Mouse (Mus musculus): ENCODE data around the gene D930007J09Rik. TPM values are rescaled to one million over a fixed set of nuclear protein-coding genes. Genes with fewer than 3 reads are reported as not detected.

D930007J09Rik gene
- total and polyA plus RNA-seq, 3 experiments = 10.4 TPM; not detected in 2

GRCm38 (mm10) chr13:32841349-32841748 lies 38.7 kb upstream of the D930007J09Rik start:
- Histone ChIP-seq H3K27me3 (ENCODE audit: control insufficient read depth in 1 of 2, insufficient read depth in 2 of 2, low read length in 2 of 2) (no peaks in the 10 kb centered on the region), H3K4me3 (ENCODE audit: control insufficient read depth in 1 of 2, insufficient read depth in 1 of 2, low read depth in 2 of 2, low read length in 2 of 2) (no peak overlapping the region), H3K79me2 (ENCODE audit: control insufficient read depth, insufficient read depth, low read length, poor library complexity) (no peaks in the 10 kb centered on the region), H3K27ac (ENCODE audit: control insufficient read depth, low read depth, low read length) (no peak overlapping the region), H3K9me3 (replicated peaks; ENCODE audit: insufficient read depth, low read length) (no peaks in the 10 kb centered on the region), H3K36me3 (ENCODE audit: control insufficient read depth in 1 of 2, insufficient read depth in 2 of 2, low read length in 2 of 2) (no peaks in the 10 kb centered on the region; a peak in 1 of 4 replicates), H3K9ac (ENCODE audit: control insufficient read depth, low read depth, low read length, poor library complexity, severe bottlenecking) (no peak overlapping the region), H3K4me1 (ENCODE audit: control insufficient read depth in 1 of 2, insufficient read depth in 2 of 2, low read length in 2 of 2) (no peaks in the 10 kb centered on the region)
- TF ChIP-seq GATA1 (IDR thresholded peaks at IDR 0.05; ENCODE audit: low read depth, low read length) (no peak), TCF12 (IDR thresholded peaks at IDR 0.05; ENCODE audit: low read depth, low read length) (no peak), TBP (IDR thresholded peaks at IDR 0.05; ENCODE audit: low read depth, low read length) (no peak)
- DNase-seq (ENCODE audit: low read depth, low spot score) = no peak

DNA sequence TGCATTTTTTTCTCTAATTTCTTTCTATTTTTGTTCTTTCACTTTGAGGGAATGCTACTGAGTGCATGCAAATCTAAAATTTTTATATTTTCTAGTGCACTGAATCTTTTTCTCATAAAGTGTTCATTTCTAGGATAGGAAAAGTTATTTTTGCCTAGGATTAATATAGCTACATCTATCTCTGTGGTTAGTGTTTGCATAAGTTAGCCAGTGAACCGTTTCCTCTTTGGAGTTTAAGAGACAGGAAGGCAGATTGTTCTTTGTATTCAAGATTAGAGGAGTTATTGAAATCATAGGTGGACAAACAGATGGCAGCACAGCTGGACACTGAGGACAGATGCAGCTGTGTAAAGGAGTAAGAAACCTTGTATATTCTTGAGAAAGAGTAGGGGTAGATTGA lies 36.7 kb upstream of the D930007J09Rik start:
- Histone ChIP-seq H3K36me3 (ENCODE audit: control insufficient read depth in 1 of 2, insufficient read depth in 2 of 2, low read length in 2 of 2) (no peaks in the 10 kb centered on the region; a peak in 1 of 4 replicates), H3K4me3 (ENCODE audit: control insufficient read depth in 1 of 2, insufficient read depth in 1 of 2, low read depth in 2 of 2, low read length in 2 of 2) (no peak overlapping the region), H3K9ac (ENCODE audit: control insufficient read depth, low read depth, low read length, poor library complexity, severe bottlenecking) (no peak overlapping the region), H3K4me1 (ENCODE audit: control insufficient read depth in 1 of 2, insufficient read depth in 2 of 2, low read length in 2 of 2) (no peaks in the 10 kb centered on the region), H3K9me3 (replicated peaks; ENCODE audit: insufficient read depth, low read length) (no peaks in the 10 kb centered on the region), H3K27me3 (ENCODE audit: control insufficient read depth in 1 of 2, insufficient read depth in 2 of 2, low read length in 2 of 2) (no peaks in the 10 kb centered on the region), H3K27ac (ENCODE audit: control insufficient read depth, low read depth, low read length) (no peak overlapping the region), H3K79me2 (ENCODE audit: control insufficient read depth, insufficient read depth, low read length, poor library complexity) (no peaks in the 10 kb centered on the region)
- no peak for DNase-seq (ENCODE audit: low read depth, low spot score)
- no peak for TF ChIP-seq MAX (IDR thresholded peaks at IDR 0.05; ENCODE audit: low read length)
- TF ChIP-seq POLR2AphosphoS5 (IDR thresholded peaks at IDR 0.05; ENCODE audit: borderline replicate concordance, low read depth, low read length) = no peak
- no peak for TF ChIP-seq JUND (IDR thresholded peaks at IDR 0.05; ENCODE audit: low read depth, low read length)
- no peak for TF ChIP-seq CHD2 (IDR thresholded peaks at IDR 0.05; ENCODE audit: low read length)
- TF ChIP-seq E2F4 (IDR thresholded peaks at IDR 0.05; ENCODE audit: borderline replicate concordance, low read depth, low read length) = no peak

DNA sequence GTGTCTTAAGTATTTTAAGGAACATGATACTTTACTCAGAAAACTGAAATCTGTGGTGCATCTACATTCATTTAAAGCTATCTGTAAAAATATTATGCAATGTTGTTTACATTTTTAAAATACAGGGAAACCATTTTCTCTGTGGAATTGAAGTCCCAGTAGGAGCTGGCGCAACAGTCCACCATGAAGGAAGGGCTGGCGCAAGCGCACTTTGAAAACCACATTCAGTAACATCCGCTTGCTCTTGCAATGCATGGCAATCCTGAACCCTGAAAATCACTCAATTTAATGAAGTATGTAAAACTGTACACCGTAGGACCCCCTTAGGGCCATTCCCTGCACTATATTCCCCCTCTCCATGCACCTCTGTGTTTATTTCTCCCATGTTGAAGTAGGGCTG lies 31.9 kb upstream of the D930007J09Rik start:
- no peak for TF ChIP-seq MEF2A (IDR thresholded peaks at IDR 0.05; ENCODE audit: extremely low read depth, insufficient replicate concordance, low read depth, low read length, poor library complexity, severe bottlenecking)
- TF ChIP-seq ELF1 (IDR thresholded peaks at IDR 0.05; ENCODE audit: low read depth, low read length) = no peak
- TF ChIP-seq KAT2A (conservative IDR thresholded peaks at IDR 0.05; ENCODE audit: low read depth, low read length) = no peak
- TF ChIP-seq CHD2 (IDR thresholded peaks at IDR 0.05; ENCODE audit: low read length) = no peak
- TF ChIP-seq GABPA (IDR thresholded peaks at IDR 0.05; ENCODE audit: low read depth, low read length) = no peak
- TF ChIP-seq ZC3H11A (IDR thresholded peaks at IDR 0.05; ENCODE audit: low read depth, low read length) = no peak
- TF ChIP-seq TBP (IDR thresholded peaks at IDR 0.05; ENCODE audit: low read depth, low read length) = no peak
- no peak for TF ChIP-seq NELFE (IDR thresholded peaks at IDR 0.05; ENCODE audit: low read depth, low read length)
- TF ChIP-seq ZNF384 (IDR thresholded peaks at IDR 0.05; ENCODE audit: low read depth, low read length) = no peak
- TF ChIP-seq E2F4 (IDR thresholded peaks at IDR 0.05; ENCODE audit: borderline replicate concordance, low read depth, low read length) = no peak
- no peak for TF ChIP-seq JUND (IDR thresholded peaks at IDR 0.05; ENCODE audit: low read depth, low read length)
- no peak for TF ChIP-seq GATA1 (IDR thresholded peaks at IDR 0.05; ENCODE audit: low read depth, low read length)
- no peak for TF ChIP-seq EP300 (IDR thresholded peaks at IDR 0.05; ENCODE audit: low read depth in 1 of 2, low read length in 2 of 2)
- TF ChIP-seq POLR2AphosphoS2 (IDR thresholded peaks at IDR 0.05; ENCODE audit: low read length) = no peak
- Histone ChIP-seq H3K9ac (ENCODE audit: control insufficient read depth, low read depth, low read length, poor library complexity, severe bottlenecking) (no peak overlapping the region), H3K4me3 (ENCODE audit: control insufficient read depth in 1 of 2, insufficient read depth in 1 of 2, low read depth in 2 of 2, low read length in 2 of 2) (no peak overlapping the region), H3K4me1 (ENCODE audit: control insufficient read depth in 1 of 2, insufficient read depth in 2 of 2, low read length in 2 of 2) (peaks cover 3 to 31% of the 10 kb centered on the region in 2 experiments; a peak in 3 of 4 replicates), H3K79me2 (ENCODE audit: control insufficient read depth, insufficient read depth, low read length, poor library complexity) (no peaks in the 10 kb centered on the region), H3K36me3 (ENCODE audit: control insufficient read depth in 1 of 2, insufficient read depth in 2 of 2, low read length in 2 of 2) (peaks cover 0 to 27% of the 10 kb centered on the region in 2 experiments; a peak in 2 of 4 replicates), H3K27me3 (ENCODE audit: control insufficient read depth in 1 of 2, insufficient read depth in 2 of 2, low read length in 2 of 2) (no peaks in the 10 kb centered on the region), H3K9me3 (replicated peaks; ENCODE audit: insufficient read depth, low read length) (no peaks in the 10 kb centered on the region), H3K27ac (ENCODE audit: control insufficient read depth, low read depth, low read length) (no peak overlapping the region)
- DNase-seq (ENCODE audit: low read depth, low spot score) = no peak
